ENCODE assay signal across 30 mouse cellular contexts in genomic region chr10:122817741-122818140, GRCm38 (mm10).
A peak's percentile ranks its signal among the peaks of the same experiment; 100 is the strongest.
DNase-seq lines count a peak whose midpoint lies in the region; ATAC-seq and TF ChIP-seq lines count a peak whose summit lies in the region.
"Had no signal": no experiment of that assay in that cellular context is flagged by ENCODE, and none has a peak within 500 bp of the region (broad histone marks: within the 10 kb centered on the region; RNA-seq: fewer than 3 reads in every experiment).

No protein-coding gene starts in this region.

- H3K4me3 ChIP-seq in kidney, embryonic 16.5 days (ENCODE audit: low read length), result no peak overlapping the region
- H3K4me3 ChIP-seq in bone marrow macrophage, adult 2 months (ENCODE audit: insufficient read depth, low read length), result no peak overlapping the region
- no peak overlapping the region for H3K4me3 ChIP-seq in limb, embryonic 10.5 days
- no peak overlapping the region for H3K4me3 ChIP-seq in neural tube, embryonic 14.5 days (ENCODE audit: low read depth, low read length)
- no peak overlapping the region for H3K4me3 ChIP-seq in lung, postnatal 0 days (ENCODE audit: low read depth, low read length)
- no peak overlapping the region for H3K4me3 ChIP-seq in intestine, embryonic 16.5 days (ENCODE audit: low read length)
- H3K4me3 ChIP-seq: embryonic facial prominence, embryonic 10.5 days; embryonic facial prominence, embryonic 13.5 days; erythroblast, embryonic 14.5 days; forebrain, embryonic 12.5 days; forebrain, embryonic 15.5 days; heart, adult 2 months; heart, embryonic 15.5 days had no signal

- TF ChIP-seq CTCF in bone marrow macrophage, adult 2 months (IDR thresholded peaks at IDR 0.05; ENCODE audit: low read depth, low read length), result no peak
- no peak for TF ChIP-seq CTCF in lung, postnatal 0 days (IDR thresholded peaks at IDR 0.05)

- no peak overlapping the region for H3K9ac ChIP-seq in kidney, embryonic 16.5 days (replicated peaks; ENCODE audit: low read length)
- H3K9ac ChIP-seq in neural tube, embryonic 14.5 days (replicated peaks; ENCODE audit: low read depth, low read length), result no peak overlapping the region
- no peak overlapping the region for H3K9ac ChIP-seq in lung, postnatal 0 days (replicated peaks; ENCODE audit: low read depth)
- H3K9ac ChIP-seq in intestine, embryonic 16.5 days (ENCODE audit: low read depth, low read length), result no peak overlapping the region
- H3K9ac ChIP-seq: embryonic facial prominence, embryonic 13.5 days; forebrain, embryonic 12.5 days; forebrain, embryonic 15.5 days; heart, embryonic 15.5 days; hindbrain, embryonic 14.5 days had no signal

- DNase-seq in kidney, adult 9 months, result no peak
- DNase-seq in limb, embryonic 10.5 days (ENCODE audit: low spot score), result no peak
- no peak for DNase-seq in lung, postnatal 0 days (ENCODE audit: low spot score)
- no peak for DNase-seq in cerebellum, adult 11-12 months
- DNase-seq: adrenal gland, postnatal 10 days; adrenal gland, postnatal 36 days; cerebellum, adult 11 months; cerebellum, adult 8-10 months; cerebellum, postnatal 10 days; cerebellum, postnatal 36 days; embryo, embryonic 11 days; gastrocnemius, postnatal 25 days; heart, adult 2 months; heart, postnatal 10 days; heart, postnatal 36 days had no signal

- no peak overlapping the region for H3K4me2 ChIP-seq in kidney, embryonic 16.5 days (replicated peaks; ENCODE audit: low read depth, low read length)
- H3K4me2 ChIP-seq in neural tube, embryonic 14.5 days (ENCODE audit: low read depth, low read length), result no peak overlapping the region
- H3K4me2 ChIP-seq in lung, postnatal 0 days (replicated peaks; ENCODE audit: low read depth, low read length), result no peak overlapping the region
- no peak overlapping the region for H3K4me2 ChIP-seq in intestine, embryonic 16.5 days (ENCODE audit: low read depth, low read length)
- H3K4me2 ChIP-seq: embryonic facial prominence, embryonic 13.5 days; forebrain, embryonic 12.5 days; forebrain, embryonic 15.5 days; heart, embryonic 11.5 days; heart, embryonic 15.5 days; hindbrain, embryonic 14.5 days had no signal

- no peaks in the 10 kb centered on the region for H3K9me3 ChIP-seq in kidney, embryonic 16.5 days (ENCODE audit: low read length)
- no peaks in the 10 kb centered on the region for H3K9me3 ChIP-seq in limb, embryonic 10.5 days (replicated peaks)
- H3K9me3 ChIP-seq in neural tube, embryonic 14.5 days (ENCODE audit: control insufficient read depth, low read length), result no peaks in the 10 kb centered on the region
- H3K9me3 ChIP-seq in lung, postnatal 0 days (ENCODE audit: low read length), result no peaks in the 10 kb centered on the region
- no peaks in the 10 kb centered on the region for H3K9me3 ChIP-seq in intestine, embryonic 16.5 days (ENCODE audit: control insufficient read depth, low read length)
- H3K9me3 ChIP-seq: embryonic facial prominence, embryonic 10.5 days; embryonic facial prominence, embryonic 13.5 days; forebrain, embryonic 12.5 days; forebrain, embryonic 15.5 days; heart, embryonic 15.5 days had no signal

- TF ChIP-seq POLR2A in bone marrow macrophage, adult 2 months (IDR thresholded peaks at IDR 0.05; ENCODE audit: borderline replicate concordance, low read depth, low read length), result no peak

- no peak overlapping the region for H3K27ac ChIP-seq in kidney, embryonic 16.5 days (ENCODE audit: low read length)
- H3K27ac ChIP-seq in bone marrow macrophage, adult 2 months (ENCODE audit: insufficient read depth, low read depth, low read length), result peak overlapping the region; percentile 57
- peak overlapping the region; percentile 58; the same call in 1 of the 2 replicates for H3K27ac ChIP-seq in limb, embryonic 10.5 days
- 0 out of 2 replicates have a peak overlapping the region, but pooled peaks have one; percentile 23 for H3K27ac ChIP-seq in neural tube, embryonic 14.5 days (ENCODE audit: low read depth, low read length)
- H3K27ac ChIP-seq in lung, postnatal 0 days (ENCODE audit: low read length), result no peak overlapping the region
- no peak overlapping the region for H3K27ac ChIP-seq in intestine, embryonic 16.5 days (ENCODE audit: low read length)
- H3K27ac ChIP-seq: embryonic facial prominence, embryonic 10.5 days; embryonic facial prominence, embryonic 13.5 days; forebrain, embryonic 12.5 days; forebrain, embryonic 15.5 days; heart, adult 2 months; heart, embryonic 15.5 days; hindbrain, embryonic 14.5 days; hindbrain, postnatal 0 days had no signal

- ATAC-seq in kidney, embryonic 16.5 days (ENCODE audit: low FRiP score, low TSS enrichment), result 0 out of 2 replicates have a peak, but pooled peaks have one; percentile 9
- ATAC-seq in neural tube, embryonic 14.5 days (ENCODE audit: low read depth), result no peak
- ATAC-seq in lung, postnatal 0 days, result no peak
- ATAC-seq in intestine, embryonic 16.5 days, result no peak
- ATAC-seq: activated CD4-positive, CD25-positive, alpha-beta regulatory T cell, adult 4 months; CD4-positive, CD25-positive, alpha-beta regulatory T cell, adult 4 months; forebrain, embryonic 15.5 days; hindbrain, postnatal 0 days had no signal

- H3K36me3 ChIP-seq in kidney, embryonic 16.5 days (ENCODE audit: insufficient read depth, low read length), result no peaks in the 10 kb centered on the region
- H3K36me3 ChIP-seq in limb, embryonic 10.5 days, result no peaks in the 10 kb centered on the region
- H3K36me3 ChIP-seq in neural tube, embryonic 14.5 days (ENCODE audit: control insufficient read depth, insufficient read depth, low read length), result no peaks in the 10 kb centered on the region
- H3K36me3 ChIP-seq in lung, postnatal 0 days (ENCODE audit: insufficient read depth, low read length), result no peaks in the 10 kb centered on the region
- H3K36me3 ChIP-seq in intestine, embryonic 16.5 days (ENCODE audit: control insufficient read depth, insufficient read depth, low read length), result no peaks in the 10 kb centered on the region
- H3K36me3 ChIP-seq: embryonic facial prominence, embryonic 10.5 days; embryonic facial prominence, embryonic 13.5 days; forebrain, embryonic 12.5 days; forebrain, embryonic 15.5 days; heart, embryonic 15.5 days had no signal

- WGBS in kidney, embryonic 16.5 days, result 55% methylated on average over 8 of the region's 8 CpGs
- 84% methylated on average over 8 of the region's 8 CpGs for WGBS in limb, embryonic 10.5 days
- 75% methylated on average over 8 of the region's 8 CpGs for WGBS in neural tube, embryonic 14.5 days
- WGBS in lung, postnatal 0 days, result 74% methylated on average over 8 of the region's 8 CpGs
- 81% methylated on average over 8 of the region's 8 CpGs for WGBS in intestine, embryonic 16.5 days

- H3K4me1 ChIP-seq in kidney, embryonic 16.5 days (ENCODE audit: insufficient read depth, low read length), result peaks cover 27% of the 10 kb centered on the region
- H3K4me1 ChIP-seq in bone marrow macrophage, adult 2 months (ENCODE audit: control insufficient read depth, insufficient read depth, low read length), result peaks cover 35% of the 10 kb centered on the region
- H3K4me1 ChIP-seq in limb, embryonic 10.5 days, result peaks cover 57% of the 10 kb centered on the region
- H3K4me1 ChIP-seq in neural tube, embryonic 14.5 days (ENCODE audit: control insufficient read depth, insufficient read depth, low read length), result peaks cover 13% of the 10 kb centered on the region
- no peaks in the 10 kb centered on the region for H3K4me1 ChIP-seq in lung, postnatal 0 days (ENCODE audit: insufficient read depth, low read depth, low read length)
- H3K4me1 ChIP-seq in intestine, embryonic 16.5 days (ENCODE audit: control insufficient read depth, insufficient read depth, low read length), result no peaks in the 10 kb centered on the region
- H3K4me1 ChIP-seq: heart, embryonic 15.5 days had no signal

- TF ChIP-seq EP300 in lung, postnatal 0 days (IDR thresholded peaks at IDR 0.05), result no peak

- H3K27me3 ChIP-seq in kidney, embryonic 16.5 days (ENCODE audit: insufficient read depth, low read length), result no peaks in the 10 kb centered on the region
- H3K27me3 ChIP-seq in limb, embryonic 10.5 days (ENCODE audit: low read depth, poor library complexity, severe bottlenecking), result no peaks in the 10 kb centered on the region; the same call in 1 of the 2 replicates
- no peaks in the 10 kb centered on the region for H3K27me3 ChIP-seq in neural tube, embryonic 14.5 days (ENCODE audit: control insufficient read depth, insufficient read depth, low read length)
- H3K27me3 ChIP-seq in lung, postnatal 0 days (replicated peaks; ENCODE audit: insufficient read depth, low read length), result no peaks in the 10 kb centered on the region
- no peaks in the 10 kb centered on the region for H3K27me3 ChIP-seq in intestine, embryonic 16.5 days (replicated peaks; ENCODE audit: control insufficient read depth, insufficient read depth, low read length)
- H3K27me3 ChIP-seq: embryonic facial prominence, embryonic 13.5 days; forebrain, embryonic 12.5 days; forebrain, embryonic 15.5 days; heart, embryonic 15.5 days had no signal

Comparison
In these comparisons a context has a peak if more than half of its experiments do, and no peak if none do; other contexts are left out.
1. H3K27ac ChIP-seq: peak in bone marrow macrophage, adult 2 months (single experiment), limb, embryonic 10.5 days (single experiment) and neural tube, embryonic 14.5 days (single experiment); none in kidney, embryonic 16.5 days (single experiment), lung, postnatal 0 days (single experiment) and intestine, embryonic 16.5 days (single experiment).